Mouse (Mus musculus) erythroblast, embryonic 14.5 days (primary cell): ENCODE data around the gene Olfr50. TPM values are rescaled to one million over a fixed set of nuclear protein-coding genes. Genes with fewer than 3 reads are reported as not detected.

Experiments
- H3K27me3 ChIP-seq: 2 replicates; pipeline ENCODE4 v1.6.1; 2012; ENCODE audit warnings: inconsistent platforms; ENCODE audit not compliant: control insufficient read depth
- H3K36me3 ChIP-seq: 2 replicates; pipeline ENCODE4 v1.6.1; 2012; ENCODE audit warnings: mild to moderate bottlenecking, inconsistent platforms; ENCODE audit not compliant: control insufficient read depth
- H3K4me1 ChIP-seq: 2 replicates; pipeline ENCODE4 v1.6.1; 2012; ENCODE audit warnings: inconsistent platforms; ENCODE audit not compliant: control insufficient read depth
- H3K4me3 ChIP-seq: replicated peaks from 2 replicates; pipeline ENCODE3; 2012; ENCODE audit warnings: moderate library complexity, mild to moderate bottlenecking, inconsistent platforms
- H3K9me3 ChIP-seq: 2 replicates; pipeline ENCODE4 v1.6.1; 2012; ENCODE audit warnings: low read length, inconsistent platforms, mixed read lengths; ENCODE audit not compliant: control insufficient read depth
- GATA1 ChIP-seq: IDR thresholded peaks from 2 replicates; pipeline ENCODE4 v1.6.1; 2012; ENCODE audit warnings: low read length, inconsistent platforms, mixed read lengths
- TAL1 ChIP-seq: IDR thresholded peaks from 3 replicates; pipeline ENCODE4 v1.6.1; 2012; ENCODE audit warnings: low read length, inconsistent platforms, mixed read lengths
- polyA plus RNA-seq: library from polyadenylated mRNA; stranded (reverse); fragments of >175 nt; gene quantifications from 2 replicates; pipeline ENCODE4 v1.2.3, GENCODE M21; 2012

Gene Olfr50
- polyA plus RNA-seq, result not detected in 2 replicates

DNA sequence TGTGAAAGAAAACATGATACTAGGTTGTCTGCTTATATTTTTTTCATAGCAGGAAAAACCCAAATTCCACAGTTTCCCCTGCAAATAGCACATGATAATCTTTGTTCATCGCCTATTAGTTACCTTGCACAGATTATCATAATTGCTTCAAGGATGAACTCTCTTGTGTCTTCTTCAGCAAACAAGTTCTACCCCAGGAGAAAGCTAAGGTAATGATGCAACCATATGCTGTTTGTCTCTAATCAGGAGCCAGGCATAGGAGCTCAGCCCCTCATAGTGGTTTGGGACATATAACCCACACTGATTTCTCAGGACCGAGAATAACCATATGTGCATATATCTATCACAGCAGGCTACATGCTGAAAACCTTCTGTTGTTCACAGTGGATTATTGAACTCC, at the start of gene Olfr50:
Olfr50 (plus strand) TSS at position 301 of the 400 bp plus-strand sequence.
- Histone ChIP-seq H3K4me3 (no peak within 1 kb of the TSS), H3K9me3 (peaks cover 9% of the 10 kb centered on the region), H3K27me3 (no peaks in the 10 kb centered on the region), H3K4me1 (no peaks in the 10 kb centered on the region), H3K36me3 (no peaks in the 10 kb centered on the region)
- TF ChIP-seq TAL1 (no peak), GATA1 (no peak)

DNA sequence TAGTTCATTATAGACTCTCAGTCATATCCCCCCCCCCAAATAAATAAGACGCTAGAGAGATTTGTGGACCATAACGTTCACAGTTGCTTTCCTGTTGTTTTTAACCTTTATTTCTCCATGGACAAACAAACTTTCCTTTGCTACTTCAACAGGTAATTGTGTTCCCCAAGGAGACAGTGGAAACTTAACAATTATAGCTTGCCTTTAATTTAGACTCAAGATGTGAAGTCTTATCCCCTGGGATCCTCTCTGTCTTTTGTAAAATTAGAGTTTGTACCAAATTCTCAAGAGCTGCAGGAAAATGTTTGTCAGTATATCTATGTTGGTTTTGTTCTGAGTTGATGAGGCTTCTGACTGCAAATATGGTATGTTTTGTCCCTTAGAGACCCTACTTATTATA, 6.4 kb upstream of the Olfr50 start, which contains the start of gene Olfr348:
Olfr348 (plus strand) TSS at position 301 of the 400 bp plus-strand sequence.
- H3K9me3 ChIP-seq, result peaks cover 4% of the 10 kb centered on the region
- H3K27me3 ChIP-seq, result no peaks in the 10 kb centered on the region
- no peaks in the 10 kb centered on the region for H3K4me1 ChIP-seq
- H3K36me3 ChIP-seq, result no peaks in the 10 kb centered on the region
- TF ChIP-seq TAL1 (no peak), GATA1 (no peak)
- no peak within 1 kb of the TSS for H3K4me3 ChIP-seq

DNA sequence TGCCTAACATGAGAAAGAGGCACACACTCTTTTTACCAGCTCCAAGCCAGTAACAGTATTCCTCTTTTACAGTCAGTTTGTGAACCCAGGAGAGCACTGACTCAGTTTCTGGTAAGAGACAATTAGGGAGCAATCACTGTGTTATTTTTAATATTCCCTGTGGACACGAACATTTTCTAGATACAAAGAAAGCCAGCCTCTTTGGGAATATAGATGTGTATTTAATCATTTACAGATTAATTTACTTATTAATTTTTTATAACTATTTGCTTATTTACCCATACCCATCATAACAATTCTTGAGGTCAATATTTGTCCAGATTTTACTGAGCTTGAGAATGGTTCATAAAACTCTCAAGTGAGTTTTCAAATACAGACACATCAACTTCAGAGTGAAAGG, 26.6 kb downstream of the Olfr50 start, which contains the start of gene Olfr3:
Olfr3 (minus strand) TSS at position 101 of the 400 bp plus-strand sequence.
- Histone ChIP-seq H3K4me3 (no peak within 1 kb of the TSS), H3K27me3 (no peaks in the 10 kb centered on the region), H3K4me1 (no peaks in the 10 kb centered on the region), H3K36me3 (no peaks in the 10 kb centered on the region), H3K9me3 (peaks cover 19% of the 10 kb centered on the region)
- no peak for TF ChIP-seq TAL1
- no peak for TF ChIP-seq GATA1

- no peaks in the 10 kb centered on the region for H3K27me3 ChIP-seq
- 0 out of 2 replicates have a peak, but pooled peaks cover 4% of the 10 kb centered on the region for H3K9me3 ChIP-seq
- H3K36me3 ChIP-seq, result no peaks in the 10 kb centered on the region
- no peak for TF ChIP-seq GATA1
- TF ChIP-seq TAL1, result no peak
- H3K4me3 ChIP-seq, result no peak within 1 kb of the TSS
- no peaks in the 10 kb centered on the region for H3K4me1 ChIP-seq
Measured at GRCm38 (mm10) chr2:36846010-36846409, 55.7 kb downstream of the Olfr50 start, which contains the start of gene Olfr350. TSS of gene Olfr350 (plus strand) at chr2:36846310.

Other genes starting within 250 kb of the Olfr50 start
- gene Olfr344, start 223.9 kb upstream of the Olfr50 start, polyA plus RNA-seq, result not detected in 2 replicates
- not detected in 2 replicates for gene Olfr345, start 150.5 kb upstream of the Olfr50 start, polyA plus RNA-seq
- 0.02 TPM in 1 of 2 replicates, not detected in the other for gene Olfr346, start 104.8 kb upstream of the Olfr50 start, polyA plus RNA-seq
- gene Olfr347, start 58.6 kb upstream of the Olfr50 start, polyA plus RNA-seq, result not detected in 2 replicates
- not detected in 2 replicates for gene Olfr348, start 6.3 kb upstream of the Olfr50 start, polyA plus RNA-seq
- not detected in 2 replicates for gene Olfr3, start 26.5 kb downstream of the Olfr50 start, polyA plus RNA-seq
- gene Olfr350, start 55.8 kb downstream of the Olfr50 start, polyA plus RNA-seq, result 0.04 TPM in 1 of 2 replicates, not detected in the other
- not detected in 2 replicates for gene Olfr351, start 72.1 kb downstream of the Olfr50 start, polyA plus RNA-seq
- gene Olfr352, start 77.9 kb downstream of the Olfr50 start, polyA plus RNA-seq, result not detected in 2 replicates
- gene Olfr353, start 102.4 kb downstream of the Olfr50 start, polyA plus RNA-seq, result not detected in 2 replicates
- not detected in 2 replicates for gene Olfr354, start 115.1 kb downstream of the Olfr50 start, polyA plus RNA-seq
- not detected in 2 replicates for gene Olfr355, start 138.4 kb downstream of the Olfr50 start, polyA plus RNA-seq
- gene Olfr356, start 146.6 kb downstream of the Olfr50 start, polyA plus RNA-seq, result not detected in 2 replicates
- gene Olfr357, start 203.3 kb downstream of the Olfr50 start, polyA plus RNA-seq, result not detected in 2 replicates
- 0.01 TPM in 1 of 2 replicates, not detected in the other for gene Olfr358, start 218.8 kb downstream of the Olfr50 start, polyA plus RNA-seq